Mouse (Mus musculus) cerebellum, adult 8-10 months (tissue): ENCODE data around the gene Add2.
A peak's percentile ranks its signal among the peaks of the same experiment; 100 is the strongest.

Source experiments
- DNase-seq: peaks from one replicate; pipeline ENCODE4 v3.0.0; 2022

Add2 gene

GRCm38 (mm10) chr6:86050586-86051268, 22.2 kb downstream of the Add2 start:
- DNase-seq: no peak

- no peak for DNase-seq
Measured at GRCm38 (mm10) chr6:86052032-86052459, 23.6 kb downstream of the Add2 start.

GRCm38 (mm10) chr6:86052556-86052955, 24.1 kb downstream of the Add2 start:
- DNase-seq: no peak

- DNase-seq: no peak
Measured at GRCm38 (mm10) chr6:86053099-86053498, 24.6 kb downstream of the Add2 start.

GRCm38 (mm10) chr6:86053594-86053993, 25.1 kb downstream of the Add2 start:
- DNase-seq: no peak

- DNase-seq: no peak
Measured at GRCm38 (mm10) chr6:86058475-86058874, 30.0 kb downstream of the Add2 start.

GRCm38 (mm10) chr6:86059151-86059853, 30.8 kb downstream of the Add2 start:
- no peak for DNase-seq

GRCm38 (mm10) chr6:86060170-86060569, 31.7 kb downstream of the Add2 start:
- DNase-seq: no peak

- DNase-seq: no peak
Measured at GRCm38 (mm10) chr6:86062226-86062625, 33.7 kb downstream of the Add2 start.

GRCm38 (mm10) chr6:86062684-86063083, 34.2 kb downstream of the Add2 start:
- no peak for DNase-seq

- no peak for DNase-seq
Measured at GRCm38 (mm10) chr6:86064318-86065016, 36.0 kb downstream of the Add2 start.

- DNase-seq: no peak
Measured at GRCm38 (mm10) chr6:86066727-86067126, 38.2 kb downstream of the Add2 start.

- DNase-seq: no peak
Measured at GRCm38 (mm10) chr6:86067145-86067544, 38.7 kb downstream of the Add2 start.

- no peak for DNase-seq
Measured at GRCm38 (mm10) chr6:86069009-86069408, 40.5 kb downstream of the Add2 start.

- DNase-seq: no peak
Measured at GRCm38 (mm10) chr6:86069856-86070255, 41.4 kb downstream of the Add2 start.

- DNase-seq: no peak
Measured at GRCm38 (mm10) chr6:86070277-86070676, 41.8 kb downstream of the Add2 start.

GRCm38 (mm10) chr6:86073882-86074281, 45.4 kb downstream of the Add2 start:
- DNase-seq: no peak

GRCm38 (mm10) chr6:86074538-86075204, 46.2 kb downstream of the Add2 start:
- no peak for DNase-seq

GRCm38 (mm10) chr6:86076525-86076924, 48.0 kb downstream of the Add2 start:
- DNase-seq: no peak

GRCm38 (mm10) chr6:86077880-86078279, 49.4 kb downstream of the Add2 start:
- no peak for DNase-seq

GRCm38 (mm10) chr6:86078361-86079010, 50.0 kb downstream of the Add2 start:
- no peak for DNase-seq

- DNase-seq: no peak
Measured at GRCm38 (mm10) chr6:86079323-86079722, 50.8 kb downstream of the Add2 start.

- DNase-seq: peak; percentile 84
Measured at GRCm38 (mm10) chr6:86085518-86085917, 57.0 kb downstream of the Add2 start.
